Mouse (Mus musculus) spleen, adult 12 weeks (tissue): ENCODE results near the gene Il6st.
A peak's percentile ranks its signal among the peaks of the same experiment; 100 is the strongest.
"Not testable (repeated sequence)": the region's sequence is repeated elsewhere in the genome, so short reads cannot be mapped to it uniquely, and the experiment has no call there.

Source experiments
- DNase-seq: peaks from one replicate; pipeline ENCODE4 v3.0.0; 2022; ENCODE audit warnings: low spot score

Gene Il6st

DNA sequence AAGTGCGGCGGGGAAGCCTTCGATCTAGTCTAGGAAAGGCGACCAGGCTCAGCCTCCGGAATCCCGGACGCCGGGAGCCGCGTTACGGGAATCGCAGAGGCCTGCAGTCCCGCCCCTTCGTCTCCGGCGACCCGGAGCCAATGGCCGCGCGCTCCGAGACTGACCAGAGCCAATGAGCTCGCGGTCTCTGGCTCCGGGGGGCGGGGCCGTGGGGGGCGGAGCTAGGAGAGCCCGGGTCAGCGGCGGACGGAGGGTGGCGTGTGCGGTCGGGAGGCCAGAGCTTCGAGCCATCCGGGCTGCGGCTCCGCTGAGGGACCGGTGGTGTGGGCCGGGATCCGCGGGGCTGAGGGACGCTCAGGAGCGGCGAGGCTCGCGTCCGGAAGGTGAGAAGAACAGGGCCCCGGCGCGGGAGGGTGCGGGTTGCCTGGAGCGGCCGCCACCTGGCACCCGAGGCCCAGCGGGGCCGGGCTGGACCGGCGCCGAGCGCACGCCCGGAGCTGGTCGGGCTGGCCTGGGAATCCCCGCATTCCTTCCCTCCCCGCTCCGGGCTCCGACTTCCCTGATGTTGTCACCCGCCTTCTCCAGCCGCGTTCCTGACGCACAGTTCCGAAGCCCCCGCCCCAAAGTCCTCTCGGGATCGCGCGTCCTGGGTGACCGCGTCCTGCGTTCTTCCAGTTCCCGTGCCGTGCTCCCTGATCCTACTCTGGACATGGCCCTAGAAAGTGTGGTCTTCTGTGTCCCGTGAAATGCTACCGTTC lies at the start of gene Il6st:
Gene Il6st (plus strand): TSS at position 203 of the 758 bp plus-strand sequence.
- DNase-seq: peak; percentile 83

- DNase-seq: no peak
These were observed 48.0 kb upstream of the Il6st start for GRCm38 (mm10) chr13:112415896-112416295.

GRCm38 (mm10) chr13:112416410-112417162 lies 47.3 kb upstream of the Il6st start:
- no peak for DNase-seq

- DNase-seq: no peak
These were observed 46.7 kb upstream of the Il6st start for GRCm38 (mm10) chr13:112417163-112417523.

GRCm38 (mm10) chr13:112417861-112418423 lies 45.9 kb upstream of the Il6st start:
- DNase-seq: no peak

- no peak for DNase-seq
These were observed 45.3 kb upstream of the Il6st start for GRCm38 (mm10) chr13:112418595-112418994.

DNA sequence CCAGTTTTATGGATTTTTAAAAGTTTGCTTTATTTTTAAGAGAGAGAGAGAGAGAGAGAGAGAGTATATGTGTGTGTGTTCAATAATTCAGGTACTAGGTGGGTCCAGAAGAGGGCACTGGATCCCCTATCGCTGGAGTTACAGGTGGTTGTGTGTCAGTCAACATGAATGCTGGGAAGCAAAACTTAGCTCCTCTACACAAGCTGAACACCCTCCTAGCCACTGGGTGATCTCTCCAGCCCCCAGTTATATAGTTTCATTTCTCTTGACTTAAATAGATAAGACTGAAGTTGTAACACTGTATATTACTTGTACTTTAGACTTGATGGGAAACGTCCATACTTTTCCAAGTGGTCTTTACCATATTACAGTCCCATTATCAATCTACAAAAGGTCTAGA lies 39.7 kb upstream of the Il6st start:
- no peak for DNase-seq

GRCm38 (mm10) chr13:112424635-112425034 lies 39.2 kb upstream of the Il6st start:
- DNase-seq: no peak

- no peak for DNase-seq
These were observed 38.7 kb upstream of the Il6st start for GRCm38 (mm10) chr13:112425181-112425654.

- no peak for DNase-seq
These were observed 37.4 kb upstream of the Il6st start for GRCm38 (mm10) chr13:112426265-112427135.

DNA sequence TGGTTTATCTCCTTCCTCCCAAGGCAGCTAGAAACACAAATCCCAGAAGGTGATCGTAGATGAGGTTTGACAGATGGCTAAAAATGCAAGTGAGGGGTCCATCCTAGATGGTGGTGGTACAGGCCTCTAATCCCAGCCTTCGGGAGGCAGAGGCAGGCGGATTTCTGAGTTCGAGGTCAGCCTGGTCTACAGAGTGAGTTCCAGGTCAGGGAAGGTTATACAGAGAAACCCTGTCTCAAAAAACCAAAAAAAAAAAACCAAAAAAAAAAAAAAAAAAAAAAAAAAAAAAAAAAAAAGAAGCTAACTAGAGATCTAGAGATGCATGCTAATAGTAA lies 36.8 kb upstream of the Il6st start:
- DNase-seq: not testable (repeated sequence)

GRCm38 (mm10) chr13:112427521-112427920 lies 36.3 kb upstream of the Il6st start:
- no peak for DNase-seq

DNA sequence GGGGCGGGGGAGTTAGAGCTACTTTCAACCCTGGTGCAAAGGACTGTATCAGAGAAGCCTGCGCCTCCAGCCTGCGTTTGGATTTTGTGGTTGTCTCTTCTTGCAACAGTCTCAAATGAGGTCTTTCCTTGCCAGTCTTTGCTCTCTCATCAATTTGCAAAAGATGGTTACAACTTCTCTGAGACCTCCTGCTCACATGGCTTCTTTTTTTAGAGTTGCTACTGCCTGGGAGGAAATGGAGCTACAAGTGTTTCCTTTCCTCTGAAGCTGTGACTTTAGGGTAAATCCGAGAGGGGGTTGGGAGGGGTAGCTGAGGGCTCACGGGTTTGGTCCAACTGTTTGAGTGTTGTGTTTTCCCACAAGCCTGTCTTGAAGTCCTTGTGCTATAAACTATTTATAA lies 30.6 kb upstream of the Il6st start:
- DNase-seq: no peak

GRCm38 (mm10) chr13:112435241-112436075 lies 28.4 kb upstream of the Il6st start:
- no peak for DNase-seq

DNA sequence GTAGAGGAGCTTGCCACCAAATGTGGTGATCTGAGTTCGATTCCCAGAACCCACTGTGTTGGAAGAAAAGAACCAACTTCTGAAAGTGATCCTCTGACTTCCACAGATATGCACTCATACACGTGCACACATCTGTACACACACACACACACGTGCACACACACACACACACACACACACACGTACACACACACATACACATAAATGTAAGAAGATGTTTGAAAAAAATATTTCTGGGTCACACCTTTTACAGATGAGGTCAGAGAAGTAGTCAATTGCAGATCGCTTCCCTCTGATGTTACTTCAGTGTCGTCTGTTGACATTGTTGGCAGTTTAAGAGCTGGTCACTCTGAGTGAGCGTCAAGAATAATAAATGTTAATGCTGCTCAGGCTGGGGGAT lies 27.6 kb upstream of the Il6st start:
- no peak for DNase-seq

DNA sequence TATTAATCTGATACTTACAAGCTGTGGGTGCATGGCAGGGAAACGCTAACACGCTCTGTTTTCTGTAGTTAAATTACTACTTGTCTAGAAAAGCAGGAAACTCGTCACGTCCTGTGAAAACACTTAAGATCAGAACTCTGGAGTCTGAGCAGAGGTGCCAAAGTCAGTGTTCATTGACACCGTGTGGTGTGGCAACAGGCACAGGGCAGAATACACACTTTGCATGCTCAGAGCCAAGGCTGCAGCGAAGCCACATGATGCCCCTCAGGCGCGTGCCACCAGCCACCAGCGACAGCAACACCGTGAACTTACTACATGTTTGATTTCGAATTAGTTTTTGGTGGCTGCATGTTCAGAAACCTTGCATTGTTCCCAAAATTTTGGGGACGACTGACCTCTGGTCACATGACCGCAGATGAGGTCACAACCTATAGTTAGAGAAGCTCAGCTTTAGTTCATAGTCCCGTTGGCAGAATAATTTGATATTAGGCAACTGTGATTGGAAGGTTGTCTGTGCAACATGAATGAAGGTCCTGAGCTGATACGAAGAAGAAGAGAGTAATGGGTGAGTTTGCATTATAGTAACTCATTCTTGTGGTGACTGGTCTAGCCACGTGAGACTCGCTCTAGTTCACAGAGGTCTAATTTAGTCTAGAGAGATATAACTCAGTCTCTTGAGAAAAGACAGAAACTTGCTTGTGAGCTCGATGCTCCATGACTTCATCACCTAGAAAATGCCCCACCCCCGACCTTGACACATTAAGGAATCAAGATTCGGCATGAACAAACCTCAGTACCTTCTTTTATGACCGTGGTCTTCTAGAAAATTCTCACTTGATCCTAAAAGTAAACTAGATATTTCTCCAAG lies 25.6 kb upstream of the Il6st start:
- DNase-seq: no peak

DNA sequence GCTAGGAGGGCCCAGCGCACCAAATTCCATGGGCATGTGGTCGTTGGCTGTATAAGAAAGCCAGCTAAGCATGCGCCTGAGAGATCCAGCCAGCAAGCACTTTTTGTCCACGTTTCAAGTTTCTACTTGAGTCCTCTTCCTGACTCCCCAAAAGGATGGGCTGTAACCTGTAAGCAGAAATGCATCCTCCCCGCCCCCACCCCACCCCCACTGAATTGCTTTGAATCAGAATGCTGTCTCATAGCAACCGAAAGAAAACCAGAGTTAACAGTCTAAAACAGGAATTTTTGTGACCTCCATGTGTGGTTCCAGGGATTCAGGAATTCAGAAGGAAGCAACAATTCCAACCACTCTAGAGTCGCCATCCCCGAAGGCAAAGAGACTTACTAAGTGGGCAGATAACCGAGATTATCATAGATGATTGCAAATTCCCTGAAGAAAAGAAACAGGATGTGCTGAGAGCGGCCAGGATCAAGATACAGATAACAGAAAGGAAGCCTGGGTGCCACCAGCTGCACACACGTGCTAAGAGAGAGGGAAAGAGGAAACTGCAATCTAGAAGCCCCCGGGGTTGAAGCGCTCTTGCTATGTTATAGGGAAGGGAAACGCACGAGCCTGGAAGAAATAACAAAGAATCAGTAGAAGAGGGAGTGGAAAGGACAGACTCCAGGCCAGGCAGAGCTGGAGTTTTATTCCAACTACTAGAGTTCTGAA lies 24.6 kb upstream of the Il6st start:
- no peak for DNase-seq

DNA sequence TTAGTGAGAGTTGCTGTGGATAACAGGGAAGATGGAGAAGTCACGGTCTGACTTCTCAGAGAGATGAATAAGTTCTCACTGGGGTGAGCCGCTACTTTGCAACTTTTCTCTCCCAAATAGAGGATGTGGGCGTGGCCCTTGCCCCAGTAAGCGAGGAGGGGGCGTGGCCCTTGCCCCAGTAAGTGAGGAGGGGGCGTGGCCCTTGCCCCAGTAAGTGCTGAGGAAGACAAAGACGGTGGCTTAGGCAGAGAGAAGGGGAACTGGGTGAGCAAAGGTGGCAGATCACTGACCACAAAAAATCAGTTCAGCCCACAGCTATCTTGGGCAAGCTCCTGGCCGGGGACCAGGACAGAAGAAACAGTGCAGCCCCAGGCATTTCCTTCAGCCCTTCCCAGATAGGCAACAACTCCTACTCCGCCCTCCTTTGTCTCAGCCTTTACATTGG lies 23.9 kb upstream of the Il6st start:
- DNase-seq: peak; percentile 56

DNA sequence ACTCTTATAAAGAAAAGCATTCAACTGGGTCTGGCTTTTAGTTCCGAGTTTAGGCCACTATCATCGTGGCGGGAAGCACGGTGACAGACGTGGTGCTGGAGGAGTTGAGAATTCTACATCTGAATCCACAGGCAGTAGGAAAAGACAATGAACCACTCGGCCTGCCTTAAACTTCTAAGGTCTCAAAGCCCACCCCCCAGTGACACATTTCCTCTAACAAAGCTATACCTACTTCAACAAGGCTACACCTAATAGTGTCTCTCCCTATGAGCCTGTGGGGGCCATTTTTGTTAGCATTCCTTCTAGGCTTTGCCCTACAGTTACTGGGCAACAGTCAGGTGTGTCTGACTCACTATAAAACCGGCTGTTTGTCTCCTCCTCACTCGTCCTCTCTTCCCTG lies 23.2 kb upstream of the Il6st start:
- DNase-seq: no peak
